Mouse (Mus musculus) liver, embryonic 14.5 days (tissue): ENCODE data around the gene Trim25.
A peak's percentile ranks its signal among the peaks of the same experiment; 100 is the strongest.

ENCODE experiments used
- CTCF ChIP-seq: IDR thresholded peaks from 2 replicates; pipeline ENCODE4 v1.5.1; 2016; ENCODE audit warnings: antibody characterized with exemption, low read depth, control low read depth
- EP300 ChIP-seq: IDR thresholded peaks from 2 replicates; pipeline ENCODE4 v1.6.1; 2016; ENCODE audit warnings: antibody characterized with exemption, low read depth

DNA sequence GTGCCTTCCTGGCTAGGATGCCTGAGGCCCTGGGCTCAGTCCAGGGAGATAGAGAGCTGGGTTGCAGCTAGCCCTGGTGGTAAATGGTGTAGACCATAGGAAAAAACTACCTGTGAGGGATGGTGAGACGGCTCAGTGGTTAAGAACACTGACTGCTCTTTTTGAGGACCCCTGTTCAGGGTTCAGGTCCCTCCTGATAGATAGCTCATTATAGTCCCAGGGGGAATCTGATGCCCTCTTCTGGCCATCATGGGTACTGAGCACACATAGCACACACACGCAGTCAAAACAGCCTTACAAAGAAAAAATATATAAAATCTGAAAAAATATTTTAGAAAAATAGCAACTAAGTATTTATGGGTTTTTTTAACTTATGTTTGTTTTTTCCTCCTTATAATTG lies 22.9 kb upstream of the Trim25 start:
- TF ChIP-seq CTCF (peak; percentile 57), EP300 (no peak)
